Mouse (Mus musculus): ENCODE measurements around the gene Prkce. TPM values are rescaled to one million over a fixed set of nuclear protein-coding genes. Genes with fewer than 3 reads are reported as not detected.

The Prkce gene
- polyA plus RNA-seq, 1 experiment from 2014 or later: 5.0 TPM

- 37% methylated on average over 10 of the region's 10 CpGs for WGBS
- H3K27ac ChIP-seq (ENCODE audit: low read length): no peak overlapping the region
- peak; percentile 75 for ATAC-seq
- no peak overlapping the region for H3K9ac ChIP-seq (ENCODE audit: low read depth, low read length)
- 0 out of 2 replicates have a peak overlapping the region, but pooled peaks have one; percentile 16 for H3K4me2 ChIP-seq (ENCODE audit: low read depth, low read length)
- peaks cover 4% of the 10 kb centered on the region; the same call in 1 of the 2 replicates for H3K4me1 ChIP-seq (ENCODE audit: control insufficient read depth, insufficient read depth, low read length)
- H3K36me3 ChIP-seq (ENCODE audit: control insufficient read depth, insufficient read depth, low read length): no peaks in the 10 kb centered on the region
- no peaks in the 10 kb centered on the region for H3K27me3 ChIP-seq (replicated peaks; ENCODE audit: control insufficient read depth, insufficient read depth, low read length)
- H3K9me3 ChIP-seq (ENCODE audit: control insufficient read depth, low read length): no peaks in the 10 kb centered on the region
- H3K4me3 ChIP-seq (ENCODE audit: low read length): 0 out of 2 replicates have a peak overlapping the region, but pooled peaks have one; percentile 13
Measured at GRCm38 (mm10) chr17:86293247-86293744, 125.7 kb downstream of the Prkce start.

GRCm38 (mm10) chr17:86299576-86299975 is 132.0 kb downstream of the Prkce start:
- no peaks in the 10 kb centered on the region for H3K9me3 ChIP-seq (ENCODE audit: control insufficient read depth, low read length)
- no peak overlapping the region for H3K4me2 ChIP-seq (ENCODE audit: low read depth, low read length)
- H3K9ac ChIP-seq (ENCODE audit: low read depth, low read length): no peak overlapping the region
- ATAC-seq: no peak
- no peaks in the 10 kb centered on the region for H3K36me3 ChIP-seq (ENCODE audit: control insufficient read depth, insufficient read depth, low read length)
- no peak overlapping the region for H3K27ac ChIP-seq (ENCODE audit: low read length)
- peaks cover 20% of the 10 kb centered on the region for H3K4me1 ChIP-seq (ENCODE audit: control insufficient read depth, insufficient read depth, low read length)
- 48% methylated on average over 3 of the region's 3 CpGs for WGBS
- H3K4me3 ChIP-seq (ENCODE audit: low read length): no peak overlapping the region
- no peaks in the 10 kb centered on the region for H3K27me3 ChIP-seq (replicated peaks; ENCODE audit: control insufficient read depth, insufficient read depth, low read length)

- peaks cover 22% of the 10 kb centered on the region for H3K4me1 ChIP-seq (ENCODE audit: control insufficient read depth, insufficient read depth, low read length)
- H3K9me3 ChIP-seq (ENCODE audit: control insufficient read depth, low read length): no peaks in the 10 kb centered on the region
- ATAC-seq: peak; percentile 39
- peak overlapping the region; percentile 11; the same call in 1 of the 2 replicates for H3K4me3 ChIP-seq (ENCODE audit: low read length)
- H3K4me2 ChIP-seq (ENCODE audit: low read depth, low read length): peak overlapping the region; percentile 43
- no peaks in the 10 kb centered on the region for H3K36me3 ChIP-seq (ENCODE audit: control insufficient read depth, insufficient read depth, low read length)
- peak overlapping the region; percentile 55 for H3K9ac ChIP-seq (ENCODE audit: low read depth, low read length)
- 50% methylated on average over 22 of the region's 22 CpGs for WGBS
- H3K27me3 ChIP-seq (replicated peaks; ENCODE audit: control insufficient read depth, insufficient read depth, low read length): no peaks in the 10 kb centered on the region
- H3K27ac ChIP-seq (ENCODE audit: low read length): peak overlapping the region; percentile 73
Measured at GRCm38 (mm10) chr17:86300774-86301595, 133.4 kb downstream of the Prkce start.

- no peak overlapping the region for H3K4me2 ChIP-seq (ENCODE audit: low read depth, low read length)
- no peaks in the 10 kb centered on the region for H3K27me3 ChIP-seq (replicated peaks; ENCODE audit: control insufficient read depth, insufficient read depth, low read length)
- H3K36me3 ChIP-seq (ENCODE audit: control insufficient read depth, insufficient read depth, low read length): no peaks in the 10 kb centered on the region
- no peak for ATAC-seq
- peak overlapping the region; percentile 5 for H3K27ac ChIP-seq (ENCODE audit: low read length)
- no peaks in the 10 kb centered on the region for H3K9me3 ChIP-seq (ENCODE audit: control insufficient read depth, low read length)
- no peak overlapping the region for H3K9ac ChIP-seq (ENCODE audit: low read depth, low read length)
- 85% methylated on average over 11 of the region's 11 CpGs for WGBS
- no peak overlapping the region for H3K4me3 ChIP-seq (ENCODE audit: low read length)
- peaks cover 22% of the 10 kb centered on the region for H3K4me1 ChIP-seq (ENCODE audit: control insufficient read depth, insufficient read depth, low read length)
Measured at GRCm38 (mm10) chr17:86302266-86302665, 134.7 kb downstream of the Prkce start.

- ATAC-seq: no peak
Measured at GRCm38 (mm10) chr17:86302861-86303331, 135.3 kb downstream of the Prkce start.

GRCm38 (mm10) chr17:86303401-86304243 is 136.0 kb downstream of the Prkce start:
- peak; percentile 43 for ATAC-seq
- no peaks in the 10 kb centered on the region for H3K9me3 ChIP-seq (ENCODE audit: control insufficient read depth, low read length)
- H3K27me3 ChIP-seq (replicated peaks; ENCODE audit: control insufficient read depth, insufficient read depth, low read length): no peaks in the 10 kb centered on the region
- H3K36me3 ChIP-seq (ENCODE audit: control insufficient read depth, insufficient read depth, low read length): no peaks in the 10 kb centered on the region
- H3K4me3 ChIP-seq (ENCODE audit: low read length): no peak overlapping the region
- WGBS: 56% methylated on average over 19 of the region's 19 CpGs
- no peak overlapping the region for H3K4me2 ChIP-seq (ENCODE audit: low read depth, low read length)
- no peak overlapping the region for H3K9ac ChIP-seq (ENCODE audit: low read depth, low read length)
- H3K27ac ChIP-seq (ENCODE audit: low read length): 0 out of 2 replicates have a peak overlapping the region, but pooled peaks have one; percentile 0
- H3K4me1 ChIP-seq (ENCODE audit: control insufficient read depth, insufficient read depth, low read length): peaks cover 22% of the 10 kb centered on the region

More at GRCm38 (mm10) chr17:86302861-86303331, 135.3 kb downstream of the Prkce start:
- Histone ChIP-seq H3K4me3 (ENCODE audit: low read length) (no peak overlapping the region), H3K36me3 (ENCODE audit: control insufficient read depth, insufficient read depth, low read length) (no peaks in the 10 kb centered on the region), H3K27ac (ENCODE audit: low read length) (no peak overlapping the region), H3K9me3 (ENCODE audit: control insufficient read depth, low read length) (no peaks in the 10 kb centered on the region), H3K9ac (ENCODE audit: low read depth, low read length) (no peak overlapping the region), H3K27me3 (replicated peaks; ENCODE audit: control insufficient read depth, insufficient read depth, low read length) (no peaks in the 10 kb centered on the region), H3K4me2 (ENCODE audit: low read depth, low read length) (no peak overlapping the region), H3K4me1 (ENCODE audit: control insufficient read depth, insufficient read depth, low read length) (peaks cover 22% of the 10 kb centered on the region)
- WGBS: 85% methylated on average over 14 of the region's 14 CpGs

GRCm38 (mm10) chr17:86304923-86305630 is 137.5 kb downstream of the Prkce start:
- Histone ChIP-seq H3K4me3 (ENCODE audit: low read length) (no peak overlapping the region), H3K9me3 (ENCODE audit: control insufficient read depth, low read length) (no peaks in the 10 kb centered on the region), H3K4me1 (ENCODE audit: control insufficient read depth, insufficient read depth, low read length) (peaks cover 22% of the 10 kb centered on the region), H3K36me3 (ENCODE audit: control insufficient read depth, insufficient read depth, low read length) (no peaks in the 10 kb centered on the region), H3K4me2 (ENCODE audit: low read depth, low read length) (no peak overlapping the region), H3K9ac (ENCODE audit: low read depth, low read length) (no peak overlapping the region), H3K27me3 (replicated peaks; ENCODE audit: control insufficient read depth, insufficient read depth, low read length) (no peaks in the 10 kb centered on the region), H3K27ac (ENCODE audit: low read length) (no peak overlapping the region)
- no peak for ATAC-seq
- 57% methylated on average over 17 of the region's 17 CpGs for WGBS

GRCm38 (mm10) chr17:86306161-86306560 is 138.6 kb downstream of the Prkce start:
- ATAC-seq: no peak
- Histone ChIP-seq H3K4me2 (ENCODE audit: low read depth, low read length) (no peak overlapping the region), H3K27ac (ENCODE audit: low read length) (no peak overlapping the region), H3K36me3 (ENCODE audit: control insufficient read depth, insufficient read depth, low read length) (no peaks in the 10 kb centered on the region), H3K4me1 (ENCODE audit: control insufficient read depth, insufficient read depth, low read length) (peaks cover 15% of the 10 kb centered on the region; the same call in 1 of the 2 replicates), H3K4me3 (ENCODE audit: low read length) (no peak overlapping the region), H3K9ac (ENCODE audit: low read depth, low read length) (no peak overlapping the region), H3K27me3 (replicated peaks; ENCODE audit: control insufficient read depth, insufficient read depth, low read length) (no peaks in the 10 kb centered on the region), H3K9me3 (ENCODE audit: control insufficient read depth, low read length) (no peaks in the 10 kb centered on the region)
- WGBS: 89% methylated on average over 7 of the region's 7 CpGs
